Mouse (Mus musculus) bone marrow macrophage, adult 2 months (primary cell): ENCODE results near the gene Colgalt2. TPM values are rescaled to one million over a fixed set of nuclear protein-coding genes. Genes with fewer than 3 reads are reported as not detected.
A peak's percentile ranks its signal among the peaks of the same experiment; 100 is the strongest.

Experiments used
- H3K27ac ChIP-seq: 2 replicates; pipeline ENCODE4 v1.5.1; 2012; ENCODE audit warnings: low read depth, low read length; ENCODE audit not compliant: insufficient read depth
- H3K4me1 ChIP-seq: 2 replicates; pipeline ENCODE4 v1.6.1; 2012; ENCODE audit warnings: low read length; ENCODE audit not compliant: control insufficient read depth, insufficient read depth
- H3K4me3 ChIP-seq: 2 replicates; pipeline ENCODE4 v1.5.1; 2012; ENCODE audit warnings: mild to moderate bottlenecking, low read length, moderate library complexity; ENCODE audit not compliant: insufficient read depth
- CTCF ChIP-seq: IDR thresholded peaks from 2 replicates; pipeline ENCODE4 v1.5.1; 2012; ENCODE audit warnings: low read depth, mild to moderate bottlenecking, low read length, moderate library complexity
- POLR2A ChIP-seq: IDR thresholded peaks from 2 replicates; pipeline ENCODE4 v1.6.1; 2012; ENCODE audit warnings: mild to moderate bottlenecking, low read depth, low read length, borderline replicate concordance
- polyA plus RNA-seq: library from polyadenylated mRNA; stranded (reverse); fragments of >200 nt; gene quantifications from 2 replicates; pipeline ENCODE4 v1.2.4, GENCODE M21; 2012; ENCODE audit not compliant: missing spikeins, insufficient read depth, insufficient read length

Gene Colgalt2
- polyA plus RNA-seq, 1 experiment: not detected

DNA sequence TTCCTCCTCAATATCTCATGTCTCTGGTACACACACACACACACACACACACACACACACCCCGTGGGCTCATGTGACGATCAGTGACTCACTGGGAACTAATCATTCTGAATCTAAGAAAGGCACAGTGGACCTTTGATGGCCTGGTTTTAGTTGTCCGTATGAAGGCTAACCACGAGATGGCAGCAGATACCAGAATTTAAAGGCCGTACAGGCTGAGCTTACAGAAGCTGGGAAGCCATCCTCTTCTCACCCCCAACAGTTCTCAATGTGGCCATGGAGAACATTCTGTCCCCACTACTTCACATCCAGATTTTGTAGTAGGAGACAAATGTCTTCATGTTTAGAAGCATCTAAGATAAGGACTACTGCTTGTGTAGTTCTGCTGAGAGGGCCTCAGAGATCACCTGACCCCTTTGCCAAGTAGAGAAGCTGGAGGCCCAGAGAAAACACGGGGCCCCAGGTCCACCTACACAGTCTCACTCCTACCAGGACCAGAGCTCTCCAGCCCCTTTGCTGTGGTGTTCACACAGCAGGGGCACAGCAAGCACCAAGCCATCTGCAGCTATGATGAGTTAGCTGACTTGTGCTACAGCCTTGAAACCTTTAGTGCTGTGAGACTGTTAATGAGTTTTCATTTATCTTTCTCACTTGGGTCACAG lies 125.5 kb downstream of the Colgalt2 start:
- Histone ChIP-seq H3K4me1 (peaks cover 52% of the 10 kb centered on the region), H3K27ac (peak overlapping the region; percentile 80), H3K4me3 (no peak overlapping the region)
- TF ChIP-seq CTCF (peak; percentile 27; the same call in 1 of the 2 replicates), POLR2A (no peak)

DNA sequence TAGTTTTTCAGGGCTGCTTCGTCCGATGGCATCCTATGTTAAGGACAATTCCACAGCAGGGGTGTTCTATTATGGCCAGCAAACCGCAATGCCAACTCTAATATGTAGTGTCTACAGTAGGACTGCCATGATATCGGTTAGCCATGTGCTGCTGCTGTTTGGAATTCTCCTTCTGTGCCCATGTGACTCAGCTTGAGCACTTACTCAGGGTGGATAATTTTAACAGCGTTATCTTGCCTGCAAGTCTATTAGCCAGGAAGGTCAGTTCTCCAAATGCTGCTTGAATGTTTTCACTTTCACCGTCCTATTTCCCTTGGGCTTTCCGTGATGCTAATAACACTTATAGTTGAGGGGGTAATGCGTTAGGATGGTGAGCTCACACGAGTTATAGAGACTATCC lies 126.5 kb downstream of the Colgalt2 start:
- H3K4me1 ChIP-seq: peaks cover 63% of the 10 kb centered on the region
- no peak overlapping the region for H3K4me3 ChIP-seq
- TF ChIP-seq CTCF (no peak), POLR2A (no peak)
- peak overlapping the region; percentile 55 for H3K27ac ChIP-seq

DNA sequence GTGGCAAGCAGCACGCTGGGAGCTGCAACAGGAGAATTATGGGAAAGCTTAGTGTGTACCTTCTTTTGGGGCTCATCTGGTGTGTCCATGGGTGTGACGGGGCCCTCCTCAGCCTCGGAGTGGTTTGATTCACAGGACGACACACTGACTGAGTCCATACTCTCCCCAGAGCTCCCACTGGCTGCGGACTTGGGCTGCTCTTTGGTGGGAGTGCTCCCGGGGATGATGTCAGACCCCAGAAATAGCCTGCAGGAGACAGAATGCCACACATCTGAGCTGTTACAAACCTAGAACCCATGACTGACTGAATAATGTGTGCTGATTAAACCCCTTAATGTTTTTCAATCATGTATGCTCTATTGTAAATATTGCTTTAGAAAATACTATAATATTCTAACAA lies 128.6 kb downstream of the Colgalt2 start:
- no peak for TF ChIP-seq POLR2A
- TF ChIP-seq CTCF: no peak
- Histone ChIP-seq H3K4me1 (peaks cover 76% of the 10 kb centered on the region), H3K4me3 (no peak overlapping the region), H3K27ac (peak overlapping the region; percentile 96)

DNA sequence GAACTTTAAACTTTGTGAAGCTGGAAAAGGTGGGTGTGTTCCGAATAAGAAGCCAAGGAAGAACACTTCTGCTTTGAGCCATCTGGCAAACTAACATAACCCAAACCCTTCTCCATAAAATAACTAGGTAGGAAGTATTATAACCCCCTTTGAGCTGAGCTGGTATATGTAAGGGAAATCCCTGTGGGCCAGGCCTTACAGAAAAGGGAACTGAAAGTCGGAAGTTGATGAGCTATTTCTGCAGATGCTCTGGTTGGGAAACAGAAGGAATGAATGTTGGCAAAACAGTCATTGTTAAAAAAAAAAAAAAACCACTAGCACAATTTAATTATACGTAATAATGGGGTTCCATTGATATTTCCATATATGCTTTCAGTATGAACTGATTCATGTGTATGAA lies 129.1 kb downstream of the Colgalt2 start:
- H3K4me1 ChIP-seq: peaks cover 82% of the 10 kb centered on the region
- TF ChIP-seq POLR2A: no peak
- no peak for TF ChIP-seq CTCF
- H3K27ac ChIP-seq: peak overlapping the region; percentile 96
- H3K4me3 ChIP-seq: no peak overlapping the region

DNA sequence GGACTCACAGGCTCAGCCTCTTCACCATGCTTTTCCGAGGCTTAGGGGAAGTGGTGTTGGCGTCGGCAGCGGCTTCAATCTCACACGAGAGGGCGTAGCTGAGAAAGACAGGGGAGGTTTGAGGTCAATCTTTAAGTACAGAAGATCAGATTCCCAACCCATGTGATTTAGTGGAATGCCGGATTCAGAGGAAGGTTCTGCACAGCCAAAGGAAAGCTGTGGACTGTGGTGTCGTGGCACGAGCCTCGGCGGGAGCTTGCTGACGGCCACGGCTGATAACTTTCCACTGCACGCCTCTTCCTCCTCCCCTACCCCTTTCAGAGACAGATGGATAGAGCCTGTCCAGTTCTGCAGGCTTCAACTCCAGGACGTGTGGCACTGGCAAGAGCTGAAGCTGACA lies 131.9 kb downstream of the Colgalt2 start:
- H3K27ac ChIP-seq: peak overlapping the region; percentile 75
- no peak for TF ChIP-seq POLR2A
- no peak for TF ChIP-seq CTCF
- peaks cover 80% of the 10 kb centered on the region for H3K4me1 ChIP-seq
- no peak overlapping the region for H3K4me3 ChIP-seq

DNA sequence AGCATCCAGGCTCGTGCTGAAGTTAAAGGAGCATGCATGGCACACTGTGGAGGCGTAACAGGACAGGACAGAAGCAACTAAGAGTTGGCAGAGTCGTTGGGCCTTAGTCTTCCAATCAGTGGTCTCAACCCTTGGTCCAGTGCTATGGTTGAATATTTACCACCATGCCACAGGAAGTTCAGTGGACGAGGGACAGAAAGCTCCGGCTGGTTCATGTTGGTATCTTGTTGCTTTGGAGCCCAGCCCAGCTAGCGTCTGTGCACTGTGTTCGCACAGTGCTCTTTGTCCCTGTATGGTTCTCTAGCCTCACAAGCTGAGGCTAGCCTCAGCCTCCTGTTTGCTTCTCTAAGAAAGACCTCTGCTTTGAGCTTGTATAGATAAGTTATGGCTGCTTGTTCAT lies 134.9 kb downstream of the Colgalt2 start:
- no peak overlapping the region for H3K4me3 ChIP-seq
- H3K4me1 ChIP-seq: peaks cover 86% of the 10 kb centered on the region
- TF ChIP-seq POLR2A (no peak), CTCF (no peak)
- peak overlapping the region; percentile 40 for H3K27ac ChIP-seq

DNA sequence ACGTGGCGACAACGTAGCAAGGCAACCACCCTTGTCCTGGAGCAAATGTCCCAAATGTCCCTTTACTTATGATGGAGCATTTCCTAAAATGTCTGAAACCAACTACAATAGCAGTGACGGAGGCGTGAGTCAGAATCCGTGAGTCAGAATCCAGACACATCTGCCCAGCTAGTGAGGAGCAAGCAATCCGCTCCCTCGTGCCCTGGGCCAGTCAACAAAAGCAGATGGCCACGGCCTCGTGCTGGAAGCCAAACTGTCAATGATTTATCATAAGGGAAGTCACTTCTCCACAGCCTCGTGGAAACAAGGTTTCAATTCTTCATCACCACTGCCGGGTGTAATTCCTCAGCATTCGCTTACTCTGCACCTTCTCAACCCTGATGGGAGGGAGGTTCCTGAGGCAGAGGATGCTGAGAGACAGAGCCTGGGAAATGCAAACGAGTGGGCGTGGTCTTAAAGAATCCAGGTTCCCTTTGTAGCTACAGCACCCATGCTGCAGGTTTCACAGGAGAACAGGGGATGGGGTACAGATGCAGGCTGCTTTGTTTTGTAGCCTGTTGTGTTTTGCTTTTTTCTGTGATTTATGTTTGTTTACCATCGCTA lies 136.9 kb downstream of the Colgalt2 start:
- no peak for TF ChIP-seq POLR2A
- no peak for TF ChIP-seq CTCF
- peak overlapping the region; percentile 89 for H3K27ac ChIP-seq
- peaks cover 84% of the 10 kb centered on the region for H3K4me1 ChIP-seq
- no peak overlapping the region for H3K4me3 ChIP-seq

DNA sequence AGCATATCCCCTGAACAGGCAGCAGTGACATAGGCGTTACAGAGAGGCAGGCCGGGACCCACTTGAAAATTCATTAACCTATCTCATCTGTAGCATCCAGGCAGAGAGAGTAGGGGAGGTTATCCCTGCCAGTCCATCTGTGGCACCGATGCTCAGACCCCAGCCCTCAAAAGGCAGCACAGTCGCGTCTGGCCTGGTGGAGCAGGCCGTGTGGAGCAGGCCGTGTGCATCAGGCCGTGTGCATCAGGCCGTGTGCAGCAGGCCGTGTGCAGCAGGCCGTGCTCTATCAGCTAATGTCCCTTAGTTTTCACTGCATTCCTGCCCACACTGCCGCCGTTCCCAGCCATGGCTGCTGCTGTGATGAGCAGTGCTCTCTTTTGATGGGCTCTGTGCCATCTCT lies 137.6 kb downstream of the Colgalt2 start:
- peak overlapping the region; percentile 89 for H3K27ac ChIP-seq
- no peak overlapping the region for H3K4me3 ChIP-seq
- H3K4me1 ChIP-seq: peaks cover 87% of the 10 kb centered on the region
- TF ChIP-seq CTCF (no peak), POLR2A (no peak)

DNA sequence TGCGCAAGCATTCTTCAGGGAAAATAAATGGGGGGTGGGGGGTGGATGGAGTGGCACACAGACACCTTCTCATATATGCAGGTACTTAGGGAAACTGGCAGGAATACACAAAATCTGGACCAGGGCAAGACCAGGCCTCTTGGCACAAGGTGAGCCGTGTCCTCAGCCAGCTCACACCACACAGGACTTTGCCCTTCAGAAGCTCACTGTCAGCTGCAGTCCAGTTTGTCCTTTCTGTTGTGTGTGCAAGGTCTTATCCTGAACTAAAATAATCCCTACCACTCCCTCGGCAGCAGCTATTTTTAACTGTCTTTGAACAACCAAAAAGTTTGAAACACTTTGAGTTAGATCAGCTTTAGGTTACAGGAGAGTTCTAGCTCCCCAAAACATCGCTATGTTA lies 139.2 kb downstream of the Colgalt2 start:
- TF ChIP-seq CTCF (no peak), POLR2A (no peak)
- no peak overlapping the region for H3K4me3 ChIP-seq

DNA sequence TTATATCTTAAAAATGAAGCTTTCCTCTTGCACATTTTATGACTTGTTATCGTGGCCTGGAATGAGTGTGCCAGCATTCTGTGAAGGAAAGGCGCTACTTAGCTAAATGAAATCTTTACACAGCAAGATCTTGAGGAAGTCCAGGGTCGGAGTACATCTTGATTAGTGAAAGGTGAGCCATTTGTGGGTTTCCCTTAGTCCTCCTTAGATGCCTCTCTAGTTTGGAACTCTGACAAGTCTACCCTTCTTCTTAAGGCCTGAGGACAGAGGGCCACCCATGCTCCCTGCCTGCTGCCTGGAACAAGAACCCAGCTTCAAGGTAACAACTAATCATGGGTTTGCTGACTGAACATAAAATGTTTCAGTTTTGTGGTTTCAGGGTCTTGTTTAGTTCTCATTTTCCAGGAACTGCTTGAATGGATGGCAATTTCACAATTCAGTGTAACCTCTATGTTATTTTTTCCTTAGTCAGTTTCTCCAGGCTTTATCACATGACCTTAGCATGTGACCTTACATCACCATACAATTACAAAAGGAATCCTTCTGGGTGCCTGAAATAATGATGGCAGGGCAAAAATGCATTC lies 140.8 kb downstream of the Colgalt2 start:
- H3K4me1 ChIP-seq: peaks cover 60% of the 10 kb centered on the region
- H3K27ac ChIP-seq: peak overlapping the region; percentile 99
- no peak for TF ChIP-seq CTCF
- TF ChIP-seq POLR2A: no peak
- H3K4me3 ChIP-seq: no peak overlapping the region

More for the DNA sequence above, 139.2 kb downstream of the Colgalt2 start:
- H3K27ac ChIP-seq: no peak overlapping the region
- H3K4me1 ChIP-seq: peaks cover 71% of the 10 kb centered on the region
